Mouse (Mus musculus): Measurements from ENCODE around the gene Abcc10.

Abcc10 gene

DNA sequence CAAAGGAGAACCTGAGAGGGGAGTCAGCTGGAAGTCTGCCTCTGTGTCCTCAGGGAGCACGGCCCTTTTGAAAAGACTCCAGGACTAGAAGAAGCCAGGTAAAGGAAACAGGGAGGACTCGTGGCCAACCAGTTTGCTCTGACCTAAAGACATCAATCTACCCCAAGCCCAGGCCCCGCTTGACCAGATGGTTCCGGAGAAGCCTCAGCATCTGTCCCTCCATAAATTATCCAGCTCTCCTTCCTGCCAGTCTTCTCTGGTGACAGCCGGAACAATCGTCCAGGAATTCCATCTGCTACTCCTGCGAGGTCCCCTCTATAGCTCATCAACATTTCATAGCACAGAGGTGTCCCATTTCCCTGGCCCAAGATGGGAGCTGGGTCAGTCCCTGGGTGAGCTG lies 43.5 kb downstream of the Abcc10 start:
- DNase-seq = no peak

DNA sequence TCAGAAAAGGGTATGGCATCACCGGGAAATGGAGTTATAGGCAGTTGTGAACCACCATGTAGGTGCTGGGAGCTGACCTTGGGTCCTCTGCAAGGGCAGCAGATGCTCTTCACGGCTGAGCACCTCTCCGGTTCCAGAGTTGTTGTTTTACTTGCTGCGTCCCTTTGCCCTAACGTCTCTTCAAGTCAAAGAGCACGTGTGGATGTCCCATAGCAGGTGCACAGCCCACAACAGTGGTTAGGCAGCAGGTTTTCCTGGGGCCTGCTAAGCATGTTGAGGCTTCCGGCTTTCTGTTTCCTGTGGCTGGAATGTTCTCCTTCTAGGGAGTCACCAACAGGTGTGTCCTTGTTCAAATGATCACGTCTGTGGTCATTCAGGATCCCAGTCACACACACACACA lies 44.2 kb downstream of the Abcc10 start:
- DNase-seq = no peak

DNA sequence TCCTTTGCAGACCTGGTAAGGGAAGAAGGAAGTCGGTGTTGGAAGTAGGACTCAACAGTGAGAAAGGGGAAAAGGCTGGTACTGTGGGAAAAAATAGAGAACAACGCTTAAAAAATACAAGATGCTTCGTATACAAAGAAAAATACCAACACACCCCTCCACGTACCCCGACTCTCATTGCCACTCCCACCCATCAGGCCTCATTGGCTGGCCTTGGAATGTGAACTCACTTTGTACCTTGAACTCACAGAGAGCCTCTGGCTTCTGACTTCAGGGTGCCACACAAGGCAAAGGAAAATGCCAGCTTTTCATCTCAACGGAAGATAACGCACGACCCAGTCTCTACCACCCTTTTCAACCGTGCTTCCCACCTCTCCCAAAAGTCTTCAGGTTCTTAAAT lies 45.0 kb downstream of the Abcc10 start:
- DNase-seq = no peak

GRCm38 (mm10) chr17:46282483-46283123 lies 45.5 kb downstream of the Abcc10 start, which contains the start of gene Tjap1:
TSS of gene Tjap1 (minus strand) at chr17:46283026.
- DNase-seq = peak; percentile 81

- DNase-seq = no peak
These were observed 50.0 kb downstream of the Abcc10 start for GRCm38 (mm10) chr17:46278011-46278765.

DNA sequence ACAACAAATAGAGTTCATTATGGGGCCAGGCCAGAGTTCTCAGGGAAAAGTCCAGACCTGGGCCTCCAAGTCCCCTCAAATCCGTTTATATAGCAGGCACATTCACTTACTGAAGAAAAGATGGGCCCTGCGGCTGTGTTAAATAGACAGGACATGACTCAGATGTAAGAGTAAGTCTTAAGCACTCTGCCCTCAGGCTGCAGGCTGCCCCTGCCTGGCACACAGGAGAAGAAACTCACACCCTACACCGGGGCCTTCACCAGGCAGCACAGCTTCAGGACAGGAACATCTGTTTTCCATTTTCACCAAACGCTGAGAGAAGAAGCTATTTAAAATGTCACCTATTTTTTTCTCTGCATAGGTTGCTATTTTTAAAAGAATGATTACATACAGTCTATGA lies 50.6 kb downstream of the Abcc10 start:
- DNase-seq = no peak

GRCm38 (mm10) chr17:46275506-46275905 lies 52.6 kb downstream of the Abcc10 start:
- DNase-seq = no peak

- no peak for DNase-seq
These were observed 53.1 kb downstream of the Abcc10 start for GRCm38 (mm10) chr17:46275034-46275433.

DNA sequence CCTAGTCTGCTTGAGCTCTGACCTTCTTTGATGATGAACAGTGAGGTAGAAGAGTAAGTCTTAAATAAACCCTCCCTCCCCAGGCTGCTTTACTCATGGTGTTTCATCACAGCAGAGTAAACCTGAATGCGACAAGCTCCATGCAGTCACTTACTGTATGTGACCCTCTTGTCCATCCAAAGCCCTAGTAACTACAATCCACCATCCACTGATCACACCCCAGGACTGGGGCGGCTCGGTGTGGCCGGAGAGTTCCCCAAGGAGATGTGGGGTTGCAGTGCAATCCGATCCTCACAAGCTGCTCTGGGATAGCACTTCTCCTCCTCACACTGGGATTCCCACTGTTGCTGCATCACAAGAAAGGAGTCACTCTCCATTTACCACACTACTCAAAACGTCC lies 53.7 kb downstream of the Abcc10 start:
- no peak for DNase-seq

GRCm38 (mm10) chr17:46273803-46274236 lies 54.3 kb downstream of the Abcc10 start:
- DNase-seq = no peak

DNA sequence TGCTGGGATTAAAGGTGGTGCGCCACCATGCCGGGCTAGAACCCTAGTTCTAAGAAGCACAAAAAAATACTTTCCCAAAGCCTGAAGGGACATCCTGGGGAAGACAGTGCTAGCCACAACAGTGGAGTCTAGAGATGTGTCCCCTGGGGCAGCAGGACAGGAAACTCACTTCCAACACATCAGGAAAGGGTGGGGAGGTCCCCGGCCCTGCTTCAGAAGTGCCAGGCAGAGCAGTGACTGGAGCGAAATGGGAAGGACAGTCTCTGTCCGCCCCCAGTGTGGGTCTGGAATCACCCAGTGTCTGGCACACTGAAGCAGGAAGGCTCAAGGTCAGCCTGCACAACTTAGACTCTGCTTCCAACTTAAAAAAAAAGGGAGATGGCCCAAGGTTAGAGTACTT lies 55.5 kb downstream of the Abcc10 start:
- DNase-seq = no peak

DNA sequence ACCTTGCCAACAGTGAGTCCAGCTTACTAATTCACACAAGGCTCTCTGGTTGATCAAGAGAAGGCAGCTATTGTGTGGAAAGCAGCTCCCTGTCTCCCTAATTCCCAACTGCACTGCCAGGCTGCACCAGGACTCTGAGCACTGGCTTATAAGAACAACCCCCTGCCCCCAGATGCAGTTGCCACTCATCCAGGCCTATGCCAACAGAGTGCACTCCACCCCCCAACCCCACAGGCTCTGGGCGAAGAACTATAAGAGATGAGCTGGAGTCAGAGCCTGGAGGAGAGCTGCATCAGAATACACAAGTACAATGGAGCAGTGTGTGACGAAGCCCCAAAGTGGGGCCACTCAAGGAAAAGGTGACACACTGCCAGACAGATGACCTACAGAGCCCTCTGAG lies 56.1 kb downstream of the Abcc10 start:
- peak; percentile 18 for DNase-seq

GRCm38 (mm10) chr17:46269771-46270534 lies 58.2 kb downstream of the Abcc10 start:
- DNase-seq = peak; percentile 19

DNA sequence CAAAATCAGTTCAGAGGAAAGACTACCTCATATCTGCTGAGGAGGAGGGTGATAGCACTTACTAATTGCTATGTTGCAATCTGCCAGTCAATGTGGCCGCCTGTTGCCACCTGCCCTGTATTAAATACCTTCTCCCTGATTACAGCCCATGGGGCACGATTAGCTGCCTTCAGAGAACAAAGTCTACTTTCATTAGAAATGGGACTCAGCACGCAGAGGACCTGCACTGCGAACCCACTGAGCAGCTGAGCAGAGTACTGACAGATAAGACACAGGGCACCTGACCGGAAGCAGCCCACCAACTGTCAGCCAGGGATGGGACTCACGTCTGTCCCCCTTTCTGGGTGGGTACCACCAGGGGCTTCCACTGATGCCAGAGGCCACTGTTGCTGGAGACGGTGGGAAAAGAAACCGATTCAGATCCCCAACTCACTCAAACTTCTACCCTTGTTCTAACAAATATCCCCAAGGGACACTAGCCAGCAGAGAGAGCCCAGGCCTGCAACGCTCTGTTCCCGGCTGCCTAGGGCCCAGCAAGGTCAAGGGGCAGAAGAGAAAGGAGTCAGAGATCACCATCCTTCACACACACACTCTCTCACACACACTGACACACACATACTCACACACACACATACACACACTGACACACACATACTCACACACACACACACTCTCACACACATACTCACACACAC lies 60.0 kb downstream of the Abcc10 start:
- DNase-seq = no peak

DNA sequence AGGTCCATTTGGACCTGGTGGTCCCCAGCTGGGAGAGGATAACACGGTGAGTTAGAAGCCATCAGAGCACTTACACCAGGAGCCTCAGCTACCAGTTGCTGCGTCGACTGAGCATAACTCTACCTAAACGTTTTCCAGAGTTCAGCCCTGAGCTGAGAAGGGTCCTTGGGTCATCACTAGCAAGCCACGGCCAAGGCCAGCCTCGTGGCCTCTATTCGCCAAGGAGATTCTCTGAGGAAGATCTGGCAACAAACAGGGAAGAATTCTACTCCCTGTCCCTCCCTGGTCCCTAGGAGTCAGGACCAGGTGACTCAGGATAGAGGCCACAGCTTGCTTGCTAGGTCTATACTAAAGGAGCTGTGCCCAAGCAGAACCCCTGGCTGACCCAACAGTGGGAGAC lies 60.6 kb downstream of the Abcc10 start:
- no peak for DNase-seq

DNA sequence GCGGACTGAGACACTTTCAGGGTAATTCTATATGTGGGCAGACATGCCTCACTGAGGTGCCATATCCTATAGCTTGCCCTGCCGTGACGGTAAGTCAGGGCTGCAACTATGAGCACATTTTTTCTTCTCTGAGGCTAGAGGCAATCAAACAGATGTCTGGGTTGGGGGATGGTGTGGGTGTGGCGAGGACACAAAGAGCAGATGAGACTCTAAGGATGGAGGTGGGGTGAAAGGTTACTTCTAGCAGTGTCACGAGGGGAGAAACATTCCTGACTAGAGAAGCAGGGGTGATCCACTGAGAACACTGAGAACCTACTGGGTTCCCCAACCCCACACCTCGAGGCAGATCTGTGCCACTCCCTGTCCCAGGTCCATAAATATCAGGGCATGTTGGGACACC lies 61.2 kb downstream of the Abcc10 start:
- DNase-seq = peak; percentile 10

- peak; percentile 86 for DNase-seq
These were observed 62.1 kb downstream of the Abcc10 start for GRCm38 (mm10) chr17:46265918-46266618.

DNA sequence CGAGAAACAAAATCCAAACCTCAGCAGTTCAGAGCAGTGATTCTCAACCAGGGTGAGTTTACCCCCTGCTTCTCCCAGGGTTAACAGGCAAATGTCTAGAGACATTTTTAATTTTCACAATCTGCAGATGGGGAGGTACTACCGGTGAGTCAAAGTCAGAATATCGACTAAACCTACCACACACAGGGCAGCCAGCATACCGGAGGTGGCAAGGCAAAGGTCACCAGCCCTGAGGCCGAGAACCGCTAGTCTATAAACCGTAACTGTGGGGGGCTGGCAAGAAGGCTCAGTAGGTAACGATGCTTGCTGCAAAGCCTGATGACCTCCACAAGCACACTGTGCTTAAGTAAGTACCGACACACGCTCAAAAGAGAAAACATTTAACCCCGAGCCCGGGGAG lies 62.6 kb downstream of the Abcc10 start:
- DNase-seq = no peak

DNA sequence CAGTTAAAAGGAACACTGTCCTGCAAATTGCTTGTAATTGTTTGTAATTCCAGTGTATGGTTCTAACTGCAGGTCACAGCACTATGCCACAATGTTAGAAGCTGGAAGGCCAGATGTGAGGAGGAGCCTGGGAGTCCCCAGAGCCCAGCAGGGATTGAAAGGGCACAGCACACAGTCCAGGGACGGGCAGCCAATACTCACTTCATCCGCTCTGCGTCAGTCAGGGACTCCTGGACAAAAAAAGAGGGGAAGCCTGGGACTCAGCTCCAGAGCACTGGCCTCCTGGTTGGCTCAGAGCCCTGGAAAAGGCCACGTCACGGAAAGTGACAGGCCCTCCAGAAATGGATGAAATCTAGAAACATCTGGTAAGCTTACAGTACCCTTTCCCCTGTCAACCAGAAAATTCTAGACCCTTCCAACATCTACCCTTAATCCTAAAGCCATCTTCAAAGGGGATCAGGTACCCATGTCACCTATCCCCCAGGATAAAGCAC lies 65.9 kb downstream of the Abcc10 start:
- DNase-seq = no peak

- DNase-seq = no peak
These were observed 68.5 kb downstream of the Abcc10 start for GRCm38 (mm10) chr17:46259675-46260074.

GRCm38 (mm10) chr17:46258279-46259053 lies 69.7 kb downstream of the Abcc10 start:
- peak; percentile 14 for DNase-seq

All from cerebellum, adult 9-11 months (tissue).